Comparison of ENCODE assay signal across 26 mouse cellular contexts in genomic region chr19:28049280-28049679, GRCm38 (mm10).
"Had no signal": no experiment of that assay in that cellular context is flagged by ENCODE, and none has a peak within 500 bp of the region (broad histone marks: within the 10 kb centered on the region; RNA-seq: fewer than 3 reads in every experiment).

No protein-coding gene starts in this region.

- ATAC-seq: hindbrain, postnatal 0 days; intestine, embryonic 16.5 days; liver, embryonic 12.5 days had no signal

- H3K4me2 ChIP-seq: heart, embryonic 13.5 days; heart, embryonic 15.5 days; hindbrain, embryonic 13.5 days; hindbrain, embryonic 15.5 days; kidney, embryonic 15.5 days; limb, embryonic 13.5 days; limb, embryonic 15.5 days; liver, embryonic 12.5 days had no signal

- H3K9me3 ChIP-seq: heart, embryonic 10.5 days; heart, embryonic 13.5 days; heart, embryonic 15.5 days; hindbrain, embryonic 13.5 days; hindbrain, embryonic 15.5 days; kidney, embryonic 15.5 days; limb, embryonic 13.5 days; limb, embryonic 15.5 days; liver, embryonic 12.5 days had no signal

- H3K27me3 ChIP-seq: heart, embryonic 13.5 days; heart, embryonic 15.5 days; hindbrain, embryonic 13.5 days; hindbrain, embryonic 15.5 days; kidney, embryonic 15.5 days; limb, embryonic 13.5 days; limb, embryonic 15.5 days; liver, embryonic 12.5 days had no signal

- H3K36me3 ChIP-seq: heart, embryonic 10.5 days; heart, embryonic 13.5 days; heart, embryonic 15.5 days; hindbrain, embryonic 13.5 days; hindbrain, embryonic 15.5 days; kidney, embryonic 15.5 days; limb, embryonic 13.5 days; limb, embryonic 15.5 days; liver, embryonic 12.5 days had no signal

- DNase-seq: gastrocnemius, postnatal 14 days; gastrocnemius, postnatal 36 days; heart, adult 11 months; heart, adult 2 months; heart, postnatal 14 days; heart, postnatal 36 days; kidney, adult 11 months; kidney, adult 2 months; kidney, adult 9 months; kidney, postnatal 36 days; layer of hippocampus, adult 9-11 months; layer of hippocampus, postnatal 36 days; left cerebral cortex, postnatal 4 days had no signal

- H3K27ac ChIP-seq: heart, adult 2 months; heart, embryonic 10.5 days; heart, embryonic 13.5 days; heart, embryonic 15.5 days; hindbrain, embryonic 13.5 days; hindbrain, embryonic 15.5 days; hindbrain, postnatal 0 days; kidney, embryonic 15.5 days; kidney, postnatal 0 days; limb, embryonic 13.5 days; limb, embryonic 15.5 days; liver, embryonic 12.5 days; liver, embryonic 14.5 days had no signal

- H3K9ac ChIP-seq: heart, embryonic 13.5 days; heart, embryonic 15.5 days; hindbrain, embryonic 13.5 days; hindbrain, embryonic 15.5 days; kidney, embryonic 15.5 days; limb, embryonic 13.5 days; limb, embryonic 15.5 days; liver, embryonic 12.5 days; liver, embryonic 14.5 days had no signal

- H3K4me3 ChIP-seq: heart, adult 2 months; heart, embryonic 10.5 days; heart, embryonic 13.5 days; heart, embryonic 15.5 days; hindbrain, embryonic 13.5 days; hindbrain, embryonic 15.5 days; kidney, embryonic 15.5 days; limb, embryonic 13.5 days; limb, embryonic 15.5 days; liver, embryonic 12.5 days had no signal

- H3K4me1 ChIP-seq: heart, embryonic 10.5 days; heart, embryonic 13.5 days; heart, embryonic 15.5 days; hindbrain, embryonic 13.5 days; hindbrain, embryonic 15.5 days; kidney, embryonic 15.5 days; limb, embryonic 13.5 days; limb, embryonic 15.5 days; liver, embryonic 12.5 days had no signal
